Mouse (Mus musculus) intestine, postnatal 0 days (tissue): ENCODE results near the gene Ssbp3. TPM values are rescaled to one million over a fixed set of nuclear protein-coding genes. Genes with fewer than 3 reads are reported as not detected.
A peak's percentile ranks its signal among the peaks of the same experiment; 100 is the strongest.

Experiments
- ATAC-seq: fragments of 200-750 bp; cut with Nextera tagmentation; 2 replicates; pipeline ENCODE4 v1.8.0; 2017; ENCODE audit warnings: mild to moderate bottlenecking, moderate TSS enrichment, moderate library complexity
- H3K27ac ChIP-seq: fragments of 300-500 bp; sonication (generic); 2 replicates; pipeline ENCODE4 v1.5.1; 2014; ENCODE audit warnings: mild to moderate bottlenecking, low read depth, low read length, moderate library complexity
- H3K27me3 ChIP-seq: fragments of 300-500 bp; sonication (generic); replicated peaks from 2 replicates; pipeline ENCODE4 v1.6.1; 2014; ENCODE audit warnings: low read length, mixed read lengths; ENCODE audit not compliant: control insufficient read depth, insufficient read depth
- H3K36me3 ChIP-seq: fragments of 300-500 bp; sonication (generic); 2 replicates; pipeline ENCODE4 v1.6.1; 2014; ENCODE audit warnings: mild to moderate bottlenecking, moderate library complexity; ENCODE audit not compliant: control insufficient read depth, insufficient read depth
- H3K4me1 ChIP-seq: fragments of 300-500 bp; sonication (generic); replicated peaks from 2 replicates; pipeline ENCODE4 v1.6.1; 2014; ENCODE audit warnings: antibody characterized with exemption, low read length, mixed read lengths; ENCODE audit not compliant: control insufficient read depth, insufficient read depth
- H3K4me2 ChIP-seq: fragments of 300-500 bp; sonication (generic); replicated peaks from 2 replicates; pipeline ENCODE4 v1.6.1; 2014; ENCODE audit warnings: low read depth, mild to moderate bottlenecking, moderate library complexity
- H3K4me3 ChIP-seq: fragments of 300-500 bp; sonication (generic); 2 replicates; pipeline ENCODE4 v1.5.1; 2014; ENCODE audit warnings: low read depth, low read length
- H3K9ac ChIP-seq: fragments of 300-500 bp; sonication (generic); 2 replicates; pipeline ENCODE4 v1.6.1; 2014; ENCODE audit warnings: mild to moderate bottlenecking, low read depth, low read length
- H3K9me3 ChIP-seq: fragments of 300-500 bp; sonication (generic); 2 replicates; pipeline ENCODE4 v1.6.1; 2016; ENCODE audit warnings: mixed run types; ENCODE audit not compliant: control insufficient read depth
- CTCF ChIP-seq: sonication (generic); IDR thresholded peaks from 2 replicates; pipeline ENCODE4 v1.5.1; 2016; ENCODE audit warnings: low read depth, mild to moderate bottlenecking, control low read depth, antibody characterized with exemption, moderate library complexity
- WGBS: fragments of 180-500 bp; shearing (Covaris S2); extraction: QIAGEN DNeasy Blood & Tissue Kit; methylation state at CpG from one replicate; pipeline ENCODE4 v1.1.7; 2014; 5-methylcytosine and 5-hydroxymethylcytosine counted together
- polyA plus RNA-seq: library from polyadenylated mRNA; unstranded; fragments of >200 nt; fragmentation: Nextera tagmentation; extraction: Ambion mirVana; gene quantifications from 2 replicates; pipeline ENCODE4 v1.2.1, GENCODE M21; 2015

Ssbp3 gene
- polyA plus RNA-seq, 1 experiment from 2014 or later, result 45.2 TPM

DNA sequence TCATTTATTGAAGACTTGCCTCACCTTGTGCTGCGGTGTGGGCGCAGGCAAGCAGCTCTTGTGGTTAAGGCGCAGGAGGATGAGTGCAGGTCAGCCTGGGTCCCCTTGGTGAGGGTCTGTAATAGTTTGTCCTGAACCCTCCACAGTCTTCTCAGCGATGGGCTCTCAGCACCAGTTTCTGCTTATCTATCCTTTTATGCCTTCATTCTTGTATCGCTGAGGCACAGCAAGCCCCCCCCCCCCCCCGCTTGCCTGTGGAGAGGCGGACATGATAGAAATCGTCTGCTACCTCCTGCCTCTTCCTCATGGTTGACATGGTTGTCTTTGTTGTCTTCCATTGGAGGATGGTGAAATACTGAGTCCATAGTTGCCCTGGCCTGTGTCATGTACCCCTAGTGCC, 96.9 kb downstream of the Ssbp3 start:
- ATAC-seq, result no peak

DNA sequence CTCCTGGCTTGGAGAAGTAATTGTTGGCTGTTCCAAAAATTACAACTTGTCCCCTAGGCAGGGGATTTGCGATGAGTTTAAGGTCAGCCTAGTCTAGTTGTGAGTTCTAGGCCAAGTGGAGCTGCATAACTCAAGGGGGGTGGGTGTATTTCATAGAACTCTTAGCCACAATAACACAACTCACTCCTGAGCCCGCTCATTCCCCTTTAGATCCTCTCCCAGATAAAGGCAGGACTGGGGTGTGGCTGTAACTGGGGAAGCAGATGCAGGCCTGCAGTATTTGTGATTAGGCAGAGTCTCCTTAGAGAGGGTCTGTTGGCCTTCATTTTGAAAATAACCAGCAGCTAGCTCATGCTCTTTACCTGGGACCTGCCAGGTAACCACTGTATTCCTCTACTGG, 97.7 kb downstream of the Ssbp3 start:
- Histone ChIP-seq H3K9ac (no peak overlapping the region), H3K4me2 (no peak overlapping the region), H3K27ac (no peak overlapping the region), H3K4me1 (peaks cover 2% of the 10 kb centered on the region), H3K36me3 (peaks cover 9% of the 10 kb centered on the region; the same call in 1 of the 2 replicates), H3K27me3 (no peaks in the 10 kb centered on the region), H3K4me3 (no peak overlapping the region), H3K9me3 (no peaks in the 10 kb centered on the region)
- WGBS, result 71% methylated on average over 2 of the region's 2 CpGs
- no peak for ATAC-seq
- no peak for TF ChIP-seq CTCF

More for the DNA sequence above, 96.9 kb downstream of the Ssbp3 start:
- Histone ChIP-seq H3K9ac (no peak overlapping the region), H3K9me3 (no peaks in the 10 kb centered on the region), H3K27me3 (no peaks in the 10 kb centered on the region), H3K27ac (peak overlapping the region; percentile 24; the same call in 1 of the 2 replicates), H3K36me3 (peaks cover 9% of the 10 kb centered on the region; the same call in 1 of the 2 replicates), H3K4me1 (peaks cover 2% of the 10 kb centered on the region), H3K4me2 (no peak overlapping the region), H3K4me3 (no peak overlapping the region)
- TF ChIP-seq CTCF, result no peak
- 90% methylated on average over 7 of the region's 8 CpGs for WGBS

DNA sequence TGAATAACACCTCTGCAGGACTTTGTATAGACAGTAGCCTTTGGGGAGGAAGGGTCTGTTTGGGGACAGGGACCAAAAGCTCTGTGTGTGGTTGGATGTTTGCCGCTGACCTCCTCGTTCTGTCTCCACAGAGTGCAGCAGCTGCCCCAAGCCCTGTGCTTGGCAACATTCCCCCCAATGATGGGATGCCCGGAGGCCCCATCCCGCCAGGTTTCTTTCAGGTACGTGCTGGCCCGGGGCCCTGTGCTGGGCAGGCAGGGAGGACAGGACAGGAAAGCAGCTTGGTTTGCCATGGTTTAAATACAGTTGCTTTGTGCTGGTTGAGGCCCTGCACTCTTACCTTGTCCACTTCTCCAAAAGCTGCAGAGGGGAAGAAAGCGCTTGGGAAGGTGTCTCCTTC, 99.0 kb downstream of the Ssbp3 start:
- TF ChIP-seq CTCF, result no peak
- no peak for ATAC-seq
- Histone ChIP-seq H3K27me3 (no peaks in the 10 kb centered on the region), H3K9me3 (no peaks in the 10 kb centered on the region), H3K4me1 (peaks cover 9% of the 10 kb centered on the region), H3K36me3 (peaks cover 9% of the 10 kb centered on the region; the same call in 1 of the 2 replicates), H3K27ac (no peak overlapping the region), H3K4me2 (no peak overlapping the region), H3K4me3 (no peak overlapping the region), H3K9ac (no peak overlapping the region)
- 94% methylated on average over 7 of the region's 7 CpGs for WGBS

DNA sequence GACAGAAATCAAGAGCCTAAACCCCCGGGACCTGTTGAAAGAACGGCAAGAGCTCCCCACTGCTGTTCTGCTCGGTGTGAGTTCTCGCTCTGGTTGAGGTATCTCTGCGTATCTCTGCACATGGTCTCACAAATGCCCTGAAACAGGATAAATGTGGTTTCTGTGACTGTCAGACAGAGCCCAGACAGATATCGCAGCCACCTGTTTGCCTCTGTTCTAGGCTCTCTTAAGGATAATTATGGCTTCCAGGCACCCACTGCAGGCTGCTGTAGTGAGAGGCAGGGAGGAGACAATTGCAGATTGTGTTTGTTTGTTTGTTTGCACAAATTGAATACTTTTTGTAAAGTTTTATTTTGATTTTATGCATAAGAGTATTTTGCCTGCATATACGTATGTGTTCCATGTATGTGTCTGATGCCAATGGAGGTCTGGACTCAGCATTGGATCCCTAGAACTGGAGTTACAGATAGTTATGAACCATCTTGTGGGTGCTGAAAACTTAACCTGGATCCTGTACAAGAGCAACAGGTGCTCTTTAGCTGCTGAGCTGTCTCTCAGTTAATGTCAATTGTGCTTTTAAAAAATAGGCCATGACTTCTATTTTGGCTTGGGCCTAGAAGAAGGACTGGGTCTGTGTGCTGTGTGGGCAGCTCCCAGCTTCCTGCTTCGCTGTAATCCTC, 101.0 kb downstream of the Ssbp3 start:
- Histone ChIP-seq H3K9me3 (no peaks in the 10 kb centered on the region), H3K27ac (no peak overlapping the region), H3K4me3 (no peak overlapping the region), H3K36me3 (peaks cover 15% of the 10 kb centered on the region), H3K4me1 (peaks cover 17% of the 10 kb centered on the region; the same call in 1 of the 2 replicates), H3K27me3 (no peaks in the 10 kb centered on the region), H3K4me2 (no peak overlapping the region), H3K9ac (no peak overlapping the region)
- no peak for ATAC-seq
- no peak for TF ChIP-seq CTCF
- 90% methylated on average over 8 of the region's 8 CpGs for WGBS

DNA sequence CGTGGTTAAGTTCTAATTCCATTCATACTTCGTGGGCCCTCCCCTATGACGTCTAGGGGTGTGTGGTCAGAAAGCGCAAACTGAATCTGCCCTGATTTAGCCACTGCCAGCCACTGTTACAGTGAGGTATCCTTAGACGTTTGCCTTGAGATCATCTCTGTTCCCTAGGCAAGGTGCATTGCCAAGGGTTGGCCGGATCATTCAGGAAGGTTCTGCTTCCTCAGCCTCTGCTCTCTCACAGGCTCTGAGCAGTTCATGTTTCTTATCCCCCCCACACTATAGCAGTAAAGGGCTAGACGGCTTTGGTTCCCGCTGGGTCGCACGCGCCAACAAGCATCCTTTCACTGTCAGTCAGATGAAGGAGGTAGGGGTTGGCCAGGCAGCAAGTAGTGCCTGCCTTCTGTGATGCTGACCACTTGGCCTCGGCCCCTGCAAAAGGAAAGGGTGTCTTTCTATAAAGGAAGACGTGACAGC, 101.5 kb downstream of the Ssbp3 start:
- Histone ChIP-seq H3K4me1 (peaks cover 18% of the 10 kb centered on the region; the same call in 1 of the 2 replicates), H3K9ac (no peak overlapping the region), H3K4me3 (no peak overlapping the region), H3K27ac (no peak overlapping the region), H3K9me3 (no peaks in the 10 kb centered on the region), H3K4me2 (no peak overlapping the region), H3K36me3 (peaks cover 15% of the 10 kb centered on the region), H3K27me3 (no peaks in the 10 kb centered on the region)
- no peak for TF ChIP-seq CTCF
- no peak for ATAC-seq
- WGBS, result 79% methylated on average over 13 of the region's 13 CpGs

DNA sequence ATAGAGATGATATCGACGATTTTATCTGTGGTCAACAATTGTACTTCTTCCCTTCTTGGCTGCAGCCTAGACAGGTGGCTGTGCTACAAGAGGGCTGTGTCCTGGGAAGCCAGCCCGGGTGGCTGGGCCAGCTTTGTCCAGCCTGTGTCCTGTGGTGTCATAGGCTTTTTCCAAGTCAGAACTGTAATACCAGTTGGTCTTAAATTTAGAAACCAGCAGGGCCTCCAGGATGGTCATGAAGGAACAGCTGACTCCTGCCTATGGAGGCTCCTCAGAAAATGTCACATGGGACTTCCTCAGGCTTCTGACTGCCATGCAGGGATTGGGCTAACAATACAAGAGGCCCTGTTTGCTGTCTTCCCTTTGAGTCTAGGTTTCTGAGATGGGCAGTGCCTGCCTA, 102.1 kb downstream of the Ssbp3 start:
- peaks cover 15% of the 10 kb centered on the region for H3K36me3 ChIP-seq
- TF ChIP-seq CTCF, result no peak
- H3K27me3 ChIP-seq, result no peaks in the 10 kb centered on the region
- no peaks in the 10 kb centered on the region for H3K9me3 ChIP-seq
- no peak overlapping the region; the same call in 1 of the 2 replicates for H3K9ac ChIP-seq
- no peak for ATAC-seq
- 0 out of 2 replicates have a peak overlapping the region, but pooled peaks have one; percentile 28 for H3K27ac ChIP-seq
- WGBS, result 84% methylated on average over 3 of the region's 3 CpGs
- peaks cover 18% of the 10 kb centered on the region; the same call in 1 of the 2 replicates for H3K4me1 ChIP-seq
- no peak overlapping the region for H3K4me3 ChIP-seq
- no peak overlapping the region for H3K4me2 ChIP-seq
